Mouse (Mus musculus): Measurements from ENCODE around the gene Cd160.

Gene Cd160

DNA sequence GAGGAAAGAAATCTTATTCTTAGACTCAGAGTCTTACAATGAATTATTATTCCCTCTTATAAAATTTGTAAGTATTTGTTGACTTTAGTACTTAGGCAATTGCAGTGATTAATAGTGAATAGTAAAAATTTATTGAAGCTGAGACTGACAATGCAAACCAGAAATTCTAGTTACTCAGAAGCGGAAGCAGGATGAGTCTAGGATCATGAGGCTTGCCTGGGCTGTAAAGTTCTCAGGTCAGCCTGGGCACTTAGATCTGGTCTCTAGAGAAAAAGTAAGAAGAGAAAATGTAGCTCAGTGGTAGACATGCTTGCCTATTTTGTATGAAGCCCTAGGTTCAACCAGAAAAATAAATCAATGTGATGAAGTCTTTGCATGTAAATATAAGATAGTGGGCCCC lies 73.2 kb downstream of the Cd160 start:
- no peak for DNase-seq
